Comparison of ENCODE assay signal across 9 mouse cellular contexts in the genomic region with DNA sequence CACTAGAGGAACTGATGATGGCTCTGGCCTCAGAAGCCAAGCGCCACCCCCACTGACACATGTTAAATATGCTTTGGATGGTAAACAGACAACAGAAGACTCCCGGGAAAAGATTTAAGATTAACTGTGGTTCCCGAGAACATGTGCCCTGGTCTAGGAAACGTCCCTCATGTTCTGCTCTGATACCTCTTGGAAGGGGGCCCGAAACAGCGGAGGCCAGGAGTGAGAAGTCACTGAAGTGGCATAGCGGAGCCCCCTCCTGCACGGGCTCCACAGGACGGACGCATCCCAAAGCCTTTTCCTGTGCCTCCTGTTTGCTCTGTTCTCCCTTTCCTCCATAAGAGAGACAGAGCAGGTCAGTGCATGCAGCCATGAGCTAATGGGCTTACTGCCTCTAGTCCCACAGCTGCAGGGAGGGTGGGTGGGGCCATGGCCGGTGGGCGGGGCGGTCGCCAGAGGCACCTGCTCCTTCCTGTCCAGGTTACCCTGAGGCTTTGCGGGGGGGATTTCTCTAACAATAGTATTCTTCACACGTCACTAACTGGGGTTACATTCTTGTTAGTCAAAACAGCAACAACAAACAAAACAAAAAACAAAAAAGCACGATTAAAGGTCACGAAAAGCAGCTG.
DNase-seq lines count a peak whose midpoint lies in the region; ATAC-seq and TF ChIP-seq lines count a peak whose summit lies in the region.
"Had no signal": no experiment of that assay in that cellular context is flagged by ENCODE, and none has a peak within 500 bp of the region (broad histone marks: within the 10 kb centered on the region; RNA-seq: fewer than 3 reads in every experiment).

No protein-coding gene starts in this region.

- H3K4me3 ChIP-seq in forebrain, embryonic 13.5 days: no peak overlapping the region
- no peak overlapping the region for H3K4me3 ChIP-seq in limb, embryonic 13.5 days
- H3K4me3 ChIP-seq in small intestine, adult 2 months (ENCODE audit: low read depth, low read length): peak overlapping the region; percentile 67
- no peak overlapping the region for H3K4me3 ChIP-seq in left cerebral cortex, adult 2 months

- no peaks in the 10 kb centered on the region for H3K9me3 ChIP-seq in forebrain, embryonic 13.5 days (replicated peaks)
- H3K9me3 ChIP-seq in limb, embryonic 13.5 days: no peaks in the 10 kb centered on the region

- no peaks in the 10 kb centered on the region for H3K4me1 ChIP-seq in forebrain, embryonic 13.5 days
- peaks cover 11% of the 10 kb centered on the region; the same call in 1 of the 2 replicates for H3K4me1 ChIP-seq in limb, embryonic 13.5 days
- peaks cover 4% of the 10 kb centered on the region for H3K4me1 ChIP-seq in small intestine, adult 2 months (ENCODE audit: control insufficient read depth, insufficient read depth, insufficient read length, low read length)

- H3K9ac ChIP-seq in forebrain, embryonic 13.5 days: 0 out of 2 replicates have a peak overlapping the region, but pooled peaks have one; percentile 8
- H3K9ac ChIP-seq in limb, embryonic 13.5 days: no peak overlapping the region
- H3K9ac ChIP-seq: liver, embryonic 14.5 days had no signal

- peak overlapping the region; percentile 30 for H3K4me2 ChIP-seq in forebrain, embryonic 13.5 days
- peak overlapping the region; percentile 41 for H3K4me2 ChIP-seq in limb, embryonic 13.5 days (replicated peaks)

- peak; percentile 6; the same call in 1 of the 2 replicates for ATAC-seq in forebrain, embryonic 13.5 days
- peak; percentile 48; the same call in 1 of the 2 replicates for ATAC-seq in limb, embryonic 13.5 days (ENCODE audit: low FRiP score, low read depth)
- ATAC-seq in frontal cortex, adult (ENCODE audit: low TSS enrichment): no peak

- TF ChIP-seq POLR2A in small intestine, adult 2 months (IDR thresholded peaks at IDR 0.05; ENCODE audit: low read depth, low read length): no peak

- H3K27ac ChIP-seq in forebrain, embryonic 13.5 days: no peak overlapping the region
- no peak overlapping the region for H3K27ac ChIP-seq in limb, embryonic 13.5 days
- no peak overlapping the region for H3K27ac ChIP-seq in small intestine, adult 2 months (ENCODE audit: insufficient read depth, low read depth, low read length)
- no peak overlapping the region for H3K27ac ChIP-seq in left cerebral cortex, adult 2 months
- H3K27ac ChIP-seq: liver, embryonic 14.5 days had no signal

- DNase-seq in kidney, adult 11 months: peak; percentile 45
- DNase-seq in kidney, postnatal 14 days: no peak
- no peak for DNase-seq in left cerebral cortex, adult 2 months (ENCODE audit: extremely low spot score in 1 of 2, low spot score in 2 of 2)
- no peak for DNase-seq in natural killer cell, adult 2 months (ENCODE audit: low spot score in 2 of 2)

- H3K36me3 ChIP-seq in forebrain, embryonic 13.5 days (ENCODE audit: poor library complexity, severe bottlenecking): no peaks in the 10 kb centered on the region
- no peaks in the 10 kb centered on the region for H3K36me3 ChIP-seq in limb, embryonic 13.5 days
- H3K36me3 ChIP-seq in small intestine, adult 2 months (ENCODE audit: control insufficient read depth, insufficient read depth, low read length): no peaks in the 10 kb centered on the region

- intact Hi-C loops in left cerebral cortex, adult 2 months (cut with DNase I): no loop called here

- no peak for TF ChIP-seq CTCF in small intestine, adult 2 months (IDR thresholded peaks at IDR 0.05; ENCODE audit: extremely low read depth, insufficient read length, insufficient replicate concordance, low read depth, low read length)
- no peak for TF ChIP-seq CTCF in left cerebral cortex, adult 2 months (IDR thresholded peaks at IDR 0.05)

- WGBS in forebrain, embryonic 13.5 days: 35% methylated on average over 18 of the region's 18 CpGs
- WGBS in limb, embryonic 13.5 days: 51% methylated on average over 18 of the region's 18 CpGs
- WGBS in small intestine, adult 2 months: 43% methylated on average over 18 of the region's 18 CpGs

- no peaks in the 10 kb centered on the region for H3K27me3 ChIP-seq in forebrain, embryonic 13.5 days
- no peaks in the 10 kb centered on the region for H3K27me3 ChIP-seq in limb, embryonic 13.5 days
- H3K27me3 ChIP-seq in small intestine, adult 2 months (ENCODE audit: control insufficient read depth, insufficient read depth, low read length): no peaks in the 10 kb centered on the region
